Mouse (Mus musculus) bone marrow, adult 2 months (tissue): ENCODE results near the gene Khk.

Experiments
- CTCF ChIP-seq: fragments of 200-500 bp; IDR thresholded peaks from 2 replicates; pipeline ENCODE4 v1.5.1; 2011; ENCODE audit warnings: low read length, control low read depth; ENCODE audit not compliant: control insufficient read depth, insufficient read depth
- POLR2A ChIP-seq: fragments of 200-500 bp; IDR thresholded peaks from 2 replicates; pipeline ENCODE4 v1.6.1; 2011; ENCODE audit warnings: low read depth, mild to moderate bottlenecking, control low read depth, low read length, borderline replicate concordance; ENCODE audit not compliant: control insufficient read depth

DNA sequence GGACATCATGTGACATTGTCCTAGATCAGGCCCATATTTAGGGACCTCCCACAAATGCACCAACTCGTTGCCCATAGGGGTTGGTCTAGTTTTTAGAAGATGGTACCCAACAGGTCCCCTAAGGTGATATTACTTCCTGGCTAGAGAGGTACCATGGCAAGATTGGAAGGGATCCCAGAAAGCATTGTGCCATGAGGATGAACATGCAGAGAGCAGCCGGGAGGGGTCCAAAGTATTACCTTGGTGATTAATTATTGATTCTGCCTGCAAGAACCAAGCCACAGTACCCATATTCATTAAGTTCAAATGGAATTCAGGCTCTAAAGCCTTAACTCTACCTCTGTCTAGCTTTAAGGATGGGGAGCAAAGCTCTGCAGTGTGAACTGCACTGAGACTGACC lies 4.8 kb downstream of the Khk start:
- TF ChIP-seq POLR2A: no peak
- TF ChIP-seq CTCF: no peak
